Mouse (Mus musculus) forebrain, embryonic 12.5 days (tissue): ENCODE measurements around the gene 2310061I04Rik. TPM values are rescaled to one million over a fixed set of nuclear protein-coding genes. Genes with fewer than 3 reads are reported as not detected.

Experiments used
- ATAC-seq: fragments of 200-750 bp; cut with Nextera tagmentation; 2 replicates; pipeline ENCODE4 v1.8.0; 2017; ENCODE audit warnings: moderate TSS enrichment; ENCODE audit not compliant: low FRiP score
- H3K27ac ChIP-seq: fragments of 300-500 bp; sonication (generic); 2 replicates; pipeline ENCODE4 v1.5.1; 2016; ENCODE audit warnings: mild to moderate bottlenecking
- H3K27me3 ChIP-seq: fragments of 300-500 bp; sonication (generic); 2 replicates; pipeline ENCODE4 v1.6.1; 2016; ENCODE audit warnings: mild to moderate bottlenecking
- H3K36me3 ChIP-seq: fragments of 300-500 bp; sonication (generic); replicated peaks from 2 replicates; pipeline ENCODE4 v1.6.1; 2016; ENCODE audit warnings: mild to moderate bottlenecking
- H3K4me1 ChIP-seq: fragments of 300-500 bp; sonication (generic); 2 replicates; pipeline ENCODE4 v1.6.1; 2016
- H3K4me2 ChIP-seq: fragments of 300-500 bp; sonication (generic); 2 replicates; pipeline ENCODE4 v1.6.1; 2016; ENCODE audit warnings: mild to moderate bottlenecking, moderate library complexity
- H3K4me3 ChIP-seq: fragments of 300-500 bp; sonication (generic); replicated peaks from 2 replicates; pipeline ENCODE4 v1.5.1; 2016; ENCODE audit warnings: mild to moderate bottlenecking
- H3K9ac ChIP-seq: fragments of 300-500 bp; sonication (generic); 2 replicates; pipeline ENCODE4 v1.6.1; 2016; ENCODE audit warnings: mild to moderate bottlenecking
- H3K9me3 ChIP-seq: fragments of 300-500 bp; sonication (generic); 2 replicates; pipeline ENCODE4 v1.6.1; 2016
- WGBS: fragments of 180-500 bp; shearing (Covaris S2); methylation state at CpG from one replicate; pipeline ENCODE4 v1.1.7; 2016; 5-methylcytosine and 5-hydroxymethylcytosine counted together
- polyA plus RNA-seq: library from polyadenylated mRNA; unstranded; fragments of >200 nt; fragmentation: Nextera tagmentation; extraction: Ambion mirVana; gene quantifications from 2 replicates; pipeline ENCODE4 v1.2.1, GENCODE M21; 2016

The 2310061I04Rik gene
- polyA plus RNA-seq, 1 experiment from 2014 or later: 26.7 TPM

- H3K36me3 ChIP-seq: peaks cover 23% of the 10 kb centered on the region
- peak overlapping the region; percentile 77 for H3K4me2 ChIP-seq
- H3K27ac ChIP-seq: peak overlapping the region; percentile 97
- H3K9ac ChIP-seq: peak overlapping the region; percentile 89
- H3K27me3 ChIP-seq: no peaks in the 10 kb centered on the region
- H3K4me3 ChIP-seq: peak overlapping the region; percentile 73
- H3K4me1 ChIP-seq: peaks cover 63% of the 10 kb centered on the region
- peaks cover 4% of the 10 kb centered on the region; the same call in 1 of the 2 replicates for H3K9me3 ChIP-seq
- peak; percentile 45 for ATAC-seq
- WGBS: 0% methylated on average over 38 of the region's 38 CpGs
These were observed 30.9 kb downstream of the 2310061I04Rik start for GRCm38 (mm10) chr17:35866281-35866831.

GRCm38 (mm10) chr17:35865481-35866280, 31.6 kb downstream of the 2310061I04Rik start, which contains the start of gene Ppp1r18:
Ppp1r18 (plus strand) TSS chr17:35865593.
- peaks cover 64% of the 10 kb centered on the region for H3K4me1 ChIP-seq

GRCm38 (mm10) chr17:35864832-35865353, 32.3 kb downstream of the 2310061I04Rik start:
- Histone ChIP-seq H3K9me3 (no peaks in the 10 kb centered on the region), H3K9ac (peak overlapping the region; percentile 89), H3K4me1 (peaks cover 59% of the 10 kb centered on the region), H3K36me3 (peaks cover 8% of the 10 kb centered on the region; the same call in 1 of the 2 replicates), H3K27me3 (no peaks in the 10 kb centered on the region), H3K4me3 (peak overlapping the region; percentile 73), H3K27ac (peak overlapping the region; percentile 97), H3K4me2 (peak overlapping the region; percentile 77)
- 23% methylated on average over 10 of the region's 10 CpGs for WGBS
- ATAC-seq: no peak

More at GRCm38 (mm10) chr17:35865481-35866280, 31.6 kb downstream of the 2310061I04Rik start, which contains the start of gene Ppp1r18:
- Histone ChIP-seq H3K9ac (peak within 1 kb of the TSS; percentile 89), H3K4me2 (peak within 1 kb of the TSS; percentile 77), H3K9me3 (no peaks in the 10 kb centered on the region), H3K27ac (peak within 1 kb of the TSS; percentile 97), H3K27me3 (no peaks in the 10 kb centered on the region), H3K36me3 (peaks cover 16% of the 10 kb centered on the region), H3K4me3 (peak within 1 kb of the TSS; percentile 73)
- peak; percentile 75 for ATAC-seq
- under 1% methylated on average over 46 of the region's 48 CpGs for WGBS

- Histone ChIP-seq H3K4me3 (peak within 1 kb of the TSS; percentile 52), H3K4me1 (peaks cover 26% of the 10 kb centered on the region), H3K27ac (peak within 1 kb of the TSS; percentile 91), H3K9me3 (no peaks in the 10 kb centered on the region), H3K27me3 (no peaks in the 10 kb centered on the region), H3K36me3 (peaks cover 20% of the 10 kb centered on the region), H3K4me2 (peak within 1 kb of the TSS; percentile 62), H3K9ac (peak within 1 kb of the TSS; percentile 65)
- WGBS: under 1% methylated on average over 47 of the region's 47 CpGs
- peak; percentile 92 for ATAC-seq
These were observed 35.9 kb downstream of the 2310061I04Rik start, which contains the start of gene Nrm for GRCm38 (mm10) chr17:35861198-35861857. Nrm (plus strand) TSS chr17:35861318.

- H3K27ac ChIP-seq: peak overlapping the region; percentile 91
- WGBS: 5% methylated on average over 12 of the region's 12 CpGs
- peak overlapping the region; percentile 65 for H3K9ac ChIP-seq
- H3K36me3 ChIP-seq: peaks cover 21% of the 10 kb centered on the region
- ATAC-seq: peak; percentile 0; the same call in 1 of the 2 replicates
- peak overlapping the region; percentile 62 for H3K4me2 ChIP-seq
- H3K4me3 ChIP-seq: peak overlapping the region; percentile 52
- no peaks in the 10 kb centered on the region for H3K9me3 ChIP-seq
- no peaks in the 10 kb centered on the region for H3K27me3 ChIP-seq
- peaks cover 26% of the 10 kb centered on the region for H3K4me1 ChIP-seq
These were observed 36.4 kb downstream of the 2310061I04Rik start for GRCm38 (mm10) chr17:35860831-35861197.

GRCm38 (mm10) chr17:35859835-35860234, 37.4 kb downstream of the 2310061I04Rik start:
- H3K9me3 ChIP-seq: no peaks in the 10 kb centered on the region
- 71% methylated on average over 2 of the region's 2 CpGs for WGBS
- no peak for ATAC-seq
- no peaks in the 10 kb centered on the region for H3K27me3 ChIP-seq
- no peak overlapping the region for H3K4me2 ChIP-seq
- no peak overlapping the region for H3K27ac ChIP-seq
- H3K36me3 ChIP-seq: peaks cover 26% of the 10 kb centered on the region
- H3K4me1 ChIP-seq: peaks cover 20% of the 10 kb centered on the region
- no peak overlapping the region for H3K9ac ChIP-seq
- H3K4me3 ChIP-seq: no peak overlapping the region

- H3K9ac ChIP-seq: no peak overlapping the region
- H3K27ac ChIP-seq: no peak overlapping the region
- H3K4me1 ChIP-seq: peaks cover 15% of the 10 kb centered on the region
- no peak for ATAC-seq
- H3K36me3 ChIP-seq: peaks cover 30% of the 10 kb centered on the region
- H3K27me3 ChIP-seq: no peaks in the 10 kb centered on the region
- H3K9me3 ChIP-seq: no peaks in the 10 kb centered on the region
- 96% methylated on average over 1 of the region's 1 CpGs for WGBS
- H3K4me2 ChIP-seq: no peak overlapping the region
- no peak overlapping the region for H3K4me3 ChIP-seq
These were observed 37.9 kb downstream of the 2310061I04Rik start for GRCm38 (mm10) chr17:35859371-35859770.

GRCm38 (mm10) chr17:35850974-35851373, 46.3 kb downstream of the 2310061I04Rik start:
- no peak overlapping the region for H3K4me2 ChIP-seq
- H3K9me3 ChIP-seq: no peaks in the 10 kb centered on the region
- no peaks in the 10 kb centered on the region for H3K27me3 ChIP-seq
- ATAC-seq: no peak
- H3K4me3 ChIP-seq: no peak overlapping the region
- 82% methylated on average over 3 of the region's 3 CpGs for WGBS
- peaks cover 92% of the 10 kb centered on the region for H3K36me3 ChIP-seq
- H3K9ac ChIP-seq: no peak overlapping the region
- H3K27ac ChIP-seq: no peak overlapping the region
- no peaks in the 10 kb centered on the region for H3K4me1 ChIP-seq

GRCm38 (mm10) chr17:35848112-35848511, 49.1 kb downstream of the 2310061I04Rik start:
- no peak overlapping the region for H3K4me3 ChIP-seq
- peaks cover 1% of the 10 kb centered on the region; the same call in 1 of the 2 replicates for H3K4me1 ChIP-seq
- no peak overlapping the region for H3K27ac ChIP-seq
- peaks cover 86% of the 10 kb centered on the region for H3K36me3 ChIP-seq
- no peak for ATAC-seq
- 67% methylated on average over 1 of the region's 1 CpGs for WGBS
- H3K9ac ChIP-seq: no peak overlapping the region
- H3K27me3 ChIP-seq: no peaks in the 10 kb centered on the region
- H3K9me3 ChIP-seq: no peaks in the 10 kb centered on the region
- H3K4me2 ChIP-seq: no peak overlapping the region

- WGBS: 96% methylated on average over 3 of the region's 3 CpGs
- Histone ChIP-seq H3K36me3 (peaks cover 43% of the 10 kb centered on the region), H3K4me2 (no peak overlapping the region), H3K4me3 (no peak overlapping the region), H3K4me1 (peaks cover 23% of the 10 kb centered on the region), H3K27me3 (no peaks in the 10 kb centered on the region), H3K27ac (no peak overlapping the region), H3K9me3 (no peaks in the 10 kb centered on the region), H3K9ac (no peak overlapping the region)
- ATAC-seq: no peak
These were observed 53.7 kb downstream of the 2310061I04Rik start for GRCm38 (mm10) chr17:35843514-35843913.
